Mouse (Mus musculus) testis, adult 2 months (tissue): Measurements from ENCODE around the gene Phactr4. TPM values are rescaled to one million over a fixed set of nuclear protein-coding genes. Genes with fewer than 3 reads are reported as not detected.

Source experiments
- H3K27ac ChIP-seq: fragments of 200-500 bp; 2 replicates; pipeline ENCODE4 v1.5.1; 2012; ENCODE audit warnings: low read depth, low read length; ENCODE audit not compliant: control insufficient read depth, insufficient read depth
- H3K27me3 ChIP-seq: fragments of 200-500 bp; 2 replicates; pipeline ENCODE4 v1.6.1; 2012; ENCODE audit warnings: mild to moderate bottlenecking, low read length, moderate library complexity; ENCODE audit not compliant: control insufficient read depth, insufficient read depth
- H3K36me3 ChIP-seq: fragments of 200-500 bp; 2 replicates; pipeline ENCODE4 v1.6.1; 2012; ENCODE audit warnings: mild to moderate bottlenecking, low read length; ENCODE audit not compliant: control insufficient read depth, insufficient read depth
- H3K4me1 ChIP-seq: fragments of 200-500 bp; 2 replicates; pipeline ENCODE4 v1.6.1; 2012; ENCODE audit warnings: low read length; ENCODE audit not compliant: control insufficient read depth, insufficient read depth
- H3K4me3 ChIP-seq: fragments of 200-500 bp; 2 replicates; pipeline ENCODE4 v1.5.1; 2012; ENCODE audit warnings: low read depth, mild to moderate bottlenecking, low read length, moderate library complexity, mixed read lengths; ENCODE audit not compliant: control insufficient read depth
- CTCF ChIP-seq: fragments of 200-500 bp; IDR thresholded peaks from 2 replicates; pipeline ENCODE4 v1.5.1; 2012; ENCODE audit warnings: low read depth, mild to moderate bottlenecking, inconsistent platforms, low read length, moderate library complexity; ENCODE audit not compliant: control insufficient read depth, insufficient read depth, insufficient replicate concordance
- POLR2A ChIP-seq: fragments of 200-500 bp; IDR thresholded peaks from 2 replicates; pipeline ENCODE4 v1.6.1; 2012; ENCODE audit warnings: low read depth, mild to moderate bottlenecking, inconsistent platforms, low read length, moderate library complexity; ENCODE audit not compliant: control insufficient read depth
- polyA plus RNA-seq: library from polyadenylated mRNA; depleted of rRNA; stranded (reverse); fragments of >200 nt; gene quantifications from 2 replicates; pipeline ENCODE4 v1.2.3, GENCODE M21; 2012; rRNA removed

Phactr4 gene
- polyA plus RNA-seq, 1 experiment = 8.5 TPM

DNA sequence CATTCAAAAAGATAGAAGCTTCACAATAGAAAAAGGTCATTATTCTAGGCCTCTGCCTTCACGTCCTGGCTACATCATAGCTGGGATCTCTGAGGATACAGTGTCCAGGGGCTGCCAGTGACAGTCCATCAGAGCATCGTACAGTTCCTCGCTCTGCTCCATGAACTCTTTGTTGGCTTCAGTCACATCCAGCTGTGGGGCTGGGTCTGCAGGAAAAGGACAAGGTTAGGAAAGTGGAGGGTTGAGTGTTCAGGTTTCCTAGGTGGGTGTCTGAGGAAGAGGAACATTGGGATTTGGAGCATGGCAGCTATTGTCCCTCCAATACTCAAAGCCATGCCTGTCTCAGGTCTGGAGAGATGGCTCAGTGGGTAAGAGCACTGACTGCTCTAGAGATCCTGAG, 110.5 kb downstream of the Phactr4 start:
- H3K4me3 ChIP-seq = no peak overlapping the region
- H3K4me1 ChIP-seq = peaks cover 2% of the 10 kb centered on the region; the same call in 1 of the 2 replicates
- TF ChIP-seq CTCF (no peak), POLR2A (no peak)
- H3K27ac ChIP-seq = no peak overlapping the region
- H3K27me3 ChIP-seq = no peaks in the 10 kb centered on the region
- peaks cover 3% of the 10 kb centered on the region for H3K36me3 ChIP-seq

DNA sequence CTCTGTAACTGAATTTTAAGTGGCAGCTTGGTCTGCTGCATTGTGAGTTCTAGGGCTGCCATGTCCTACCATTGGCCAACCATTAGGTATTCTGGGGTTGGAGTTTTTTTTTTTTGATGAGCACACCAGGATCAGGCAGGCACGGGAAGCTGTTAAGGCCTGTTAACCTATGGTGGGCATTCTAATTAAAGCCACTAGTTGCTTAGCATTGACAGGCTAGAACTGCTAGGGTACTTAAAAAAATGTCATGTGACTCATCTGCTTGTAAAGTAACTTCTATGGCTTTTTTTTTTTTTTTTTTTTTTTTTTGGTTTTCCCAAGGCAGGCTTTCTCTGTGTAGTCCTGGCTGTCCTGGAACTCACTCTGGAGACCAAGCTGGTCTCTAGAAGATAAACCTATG, 111.1 kb downstream of the Phactr4 start:
- H3K4me3 ChIP-seq = no peak overlapping the region
- TF ChIP-seq POLR2A = no peak
- TF ChIP-seq CTCF = no peak
- H3K27ac ChIP-seq = no peak overlapping the region
- H3K27me3 ChIP-seq = no peaks in the 10 kb centered on the region
- H3K36me3 ChIP-seq = peaks cover 3% of the 10 kb centered on the region
- peaks cover 2% of the 10 kb centered on the region; the same call in 1 of the 2 replicates for H3K4me1 ChIP-seq

- Histone ChIP-seq H3K27me3 (no peaks in the 10 kb centered on the region), H3K36me3 (peaks cover 3% of the 10 kb centered on the region), H3K4me1 (peaks cover 2% of the 10 kb centered on the region; the same call in 1 of the 2 replicates), H3K4me3 (no peak overlapping the region), H3K27ac (no peak overlapping the region)
- TF ChIP-seq POLR2A (no peak), CTCF (no peak)
Observed at GRCm38 (mm10) chr4:132309849-132310472, 112.3 kb downstream of the Phactr4 start.

- H3K27ac ChIP-seq = peak overlapping the region; percentile 96
- no peaks in the 10 kb centered on the region for H3K27me3 ChIP-seq
- H3K36me3 ChIP-seq = peaks cover 3% of the 10 kb centered on the region
- H3K4me3 ChIP-seq = peak overlapping the region; percentile 95
- TF ChIP-seq CTCF (no peak), POLR2A (no peak)
- H3K4me1 ChIP-seq = peaks cover 2% of the 10 kb centered on the region; the same call in 1 of the 2 replicates
Observed at GRCm38 (mm10) chr4:132309140-132309848, 113.0 kb downstream of the Phactr4 start.

DNA sequence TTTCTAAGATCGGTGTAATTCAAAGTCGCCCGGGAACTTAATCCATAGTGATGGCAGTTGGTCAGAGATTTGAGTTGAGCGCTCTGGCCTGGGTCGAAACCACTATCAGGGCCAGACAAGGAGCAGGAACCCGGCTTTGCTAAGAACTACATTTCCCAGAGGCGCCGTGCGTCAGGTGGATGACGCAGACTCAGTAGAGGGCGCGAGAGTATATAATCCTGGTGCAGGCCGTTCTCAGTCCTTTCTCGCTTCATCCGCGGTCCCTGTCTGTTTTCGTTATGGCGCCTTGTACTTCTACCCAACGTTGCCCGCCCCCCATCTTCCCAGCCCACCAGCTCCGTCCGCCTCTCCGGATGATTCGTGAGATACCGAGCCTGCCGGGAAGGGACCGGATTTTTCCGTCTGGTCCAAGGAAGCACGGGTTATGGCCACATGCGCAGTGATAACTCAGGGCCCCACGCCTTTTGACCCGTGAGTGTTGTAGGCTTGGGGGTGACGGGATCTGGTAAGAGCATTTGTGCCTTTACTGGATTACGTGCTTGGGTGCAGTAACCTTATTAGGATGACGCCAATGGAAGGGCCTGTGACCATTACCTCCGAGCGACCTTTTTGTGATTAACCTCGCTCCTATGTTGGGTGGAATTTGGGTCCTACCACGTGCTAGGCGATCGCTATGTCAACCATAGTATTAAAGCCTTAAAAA, 113.7 kb downstream of the Phactr4 start:
- H3K27ac ChIP-seq = peak overlapping the region; percentile 96
- H3K27me3 ChIP-seq = no peaks in the 10 kb centered on the region
- H3K4me3 ChIP-seq = peak overlapping the region; percentile 95
- TF ChIP-seq POLR2A = peak; percentile 99
- no peak for TF ChIP-seq CTCF
- H3K4me1 ChIP-seq = peaks cover 3% of the 10 kb centered on the region
- peaks cover 3% of the 10 kb centered on the region for H3K36me3 ChIP-seq

- H3K36me3 ChIP-seq = peaks cover under 1% of the 10 kb centered on the region
- no peak overlapping the region for H3K27ac ChIP-seq
- TF ChIP-seq CTCF (no peak), POLR2A (no peak)
- H3K4me3 ChIP-seq = no peak overlapping the region
- H3K4me1 ChIP-seq = peaks cover 13% of the 10 kb centered on the region
- H3K27me3 ChIP-seq = no peaks in the 10 kb centered on the region
Observed at GRCm38 (mm10) chr4:132306004-132306403, 116.3 kb downstream of the Phactr4 start.

Other genes starting within 250 kb of the Phactr4 start
- 11.9 and 14.5 TPM in 2 replicates for gene Ythdf2, start 210.2 kb downstream of the Phactr4 start, polyA plus RNA-seq
- 13.7 and 14.1 TPM in 2 replicates for gene Gmeb1, start 160.9 kb downstream of the Phactr4 start, polyA plus RNA-seq
- 37.0 and 38.5 TPM in 2 replicates for gene Taf12, start 148.1 kb downstream of the Phactr4 start, polyA plus RNA-seq
- gene Rab42, start 119.1 kb downstream of the Phactr4 start, polyA plus RNA-seq = 24.9 and 31.4 TPM in 2 replicates
- gene Trnau1ap, start 93.0 kb downstream of the Phactr4 start, polyA plus RNA-seq = 5.1 and 6.0 TPM in 2 replicates
- 179 and 185 TPM in 2 replicates for gene Rcc1, start 68.9 kb downstream of the Phactr4 start, polyA plus RNA-seq
- 3.0 and 3.1 TPM in 2 replicates for gene Med18, start 41.4 kb upstream of the Phactr4 start, polyA plus RNA-seq
- 18.0 and 19.4 TPM in 2 replicates for gene Sesn2, start 88.0 kb upstream of the Phactr4 start, polyA plus RNA-seq
- 328 TPM in 2 replicates for gene Atpif1, start 111.2 kb upstream of the Phactr4 start, polyA plus RNA-seq
- gene Dnajc8, start 113.1 kb upstream of the Phactr4 start, polyA plus RNA-seq = 22.8 and 24.8 TPM in 2 replicates
- gene Ptafr, start 141.6 kb upstream of the Phactr4 start, polyA plus RNA-seq = 0.28 and 0.46 TPM in 2 replicates
- 56.3 and 65.2 TPM in 2 replicates for gene Eya3, start 216.5 kb upstream of the Phactr4 start, polyA plus RNA-seq